Mouse (Mus musculus) megakaryocyte-erythroid progenitor cell, adult 5-6 weeks (primary cell): Measurements from ENCODE around the gene Tmem200c. TPM values are rescaled to one million over a fixed set of nuclear protein-coding genes. Genes with fewer than 3 reads are reported as not detected.

Experiments
- ATAC-seq: replicated peaks from 2 replicates; pipeline ENCODE4 v1.8.0; 2016; ENCODE audit warnings: mild to moderate bottlenecking, inconsistent platforms; ENCODE audit not compliant: severe bottlenecking, poor library complexity, low FRiP score, low TSS enrichment
- total RNA-seq, 2 experiments: library from RNA; stranded (forward) in 1 of 2; stranded (reverse) in 1 of 2; fragments of 200-1000, 215-1000 nt in 1 of 2; fragments of >200 nt in 1 of 2; fragmentation: Nextera tagmentation in 1 of 2; gene quantifications; 2 replicates each; pipeline ENCODE4 v1.2.3; 2014 to 2017

Gene Tmem200c
- total RNA-seq (2014; fragmentation: Nextera tagmentation) (not detected in 2 replicates), total RNA-seq (2017) (not detected in 2 replicates)

- ATAC-seq: no peak
Observed at GRCm38 (mm10) chr17:68826323-68826722, at the start of gene Tmem200c. Gene Tmem200c, plus strand, starts transcription at chr17:68826623.

- no peak for ATAC-seq
Observed at GRCm38 (mm10) chr17:68793741-68794140, 32.7 kb upstream of the Tmem200c start.

GRCm38 (mm10) chr17:68836655-68837012 is 10.2 kb downstream of the Tmem200c start:
- ATAC-seq: no peak

GRCm38 (mm10) chr17:68837013-68837858 is 10.8 kb downstream of the Tmem200c start:
- no peak for ATAC-seq

- ATAC-seq: no peak
Observed at GRCm38 (mm10) chr17:68837859-68838194, 11.4 kb downstream of the Tmem200c start.

- ATAC-seq: no peak
Observed at GRCm38 (mm10) chr17:68839888-68840571, 13.6 kb downstream of the Tmem200c start.

- ATAC-seq: no peak
Observed at GRCm38 (mm10) chr17:68840572-68840939, 14.1 kb downstream of the Tmem200c start.

- ATAC-seq: no peak
Observed at GRCm38 (mm10) chr17:68841097-68841891, 14.9 kb downstream of the Tmem200c start.

GRCm38 (mm10) chr17:68841892-68842252 is 15.4 kb downstream of the Tmem200c start:
- no peak for ATAC-seq

GRCm38 (mm10) chr17:68845931-68846330 is 19.5 kb downstream of the Tmem200c start:
- ATAC-seq: no peak

GRCm38 (mm10) chr17:68848739-68849138 is 22.3 kb downstream of the Tmem200c start:
- ATAC-seq: no peak

GRCm38 (mm10) chr17:68852171-68852966 is 25.9 kb downstream of the Tmem200c start:
- no peak for ATAC-seq

- no peak for ATAC-seq
Observed at GRCm38 (mm10) chr17:68864175-68864574, 37.8 kb downstream of the Tmem200c start.

GRCm38 (mm10) chr17:68868439-68868838 is 42.0 kb downstream of the Tmem200c start:
- no peak for ATAC-seq

GRCm38 (mm10) chr17:68874021-68874420 is 47.6 kb downstream of the Tmem200c start:
- no peak for ATAC-seq

GRCm38 (mm10) chr17:68875251-68875650 is 48.8 kb downstream of the Tmem200c start:
- no peak for ATAC-seq

GRCm38 (mm10) chr17:68875917-68876495 is 49.6 kb downstream of the Tmem200c start:
- no peak for ATAC-seq

GRCm38 (mm10) chr17:68881725-68882524 is 55.5 kb downstream of the Tmem200c start:
- ATAC-seq: no peak
